Mouse (Mus musculus) kidney, postnatal 0 days (tissue): ENCODE data around the gene Tcea3. TPM values are rescaled to one million over a fixed set of nuclear protein-coding genes. Genes with fewer than 3 reads are reported as not detected.
A peak's percentile ranks its signal among the peaks of the same experiment; 100 is the strongest.

Experiments used
- ATAC-seq: fragments of 200-750 bp; cut with Nextera tagmentation; replicated peaks from 2 replicates; pipeline ENCODE4 v1.8.0; 2017; ENCODE audit warnings: low read depth, moderate number of reproducible peaks, moderate TSS enrichment, moderate library complexity; ENCODE audit not compliant: low FRiP score
- DNase-seq: peaks from one replicate; pipeline ENCODE4 v3.0.0-alpha.2; 2016; ENCODE audit warnings: low spot score
- H3K27ac ChIP-seq: fragments of 300-500 bp; sonication (generic); 2 replicates; pipeline ENCODE4 v1.5.1; 2014; ENCODE audit warnings: mild to moderate bottlenecking
- H3K27me3 ChIP-seq: fragments of 300-500 bp; sonication (generic); 2 replicates; pipeline ENCODE4 v1.6.1; 2014; ENCODE audit warnings: low read length, mixed read lengths; ENCODE audit not compliant: insufficient read depth
- H3K36me3 ChIP-seq: fragments of 300-500 bp; sonication (generic); 2 replicates; pipeline ENCODE4 v1.6.1; 2014; ENCODE audit warnings: low read length, mixed read lengths; ENCODE audit not compliant: insufficient read depth
- H3K4me1 ChIP-seq: fragments of 300-500 bp; sonication (generic); replicated peaks from 2 replicates; pipeline ENCODE4 v1.6.1; 2014; ENCODE audit warnings: antibody characterized with exemption, low read length, mixed read lengths; ENCODE audit not compliant: insufficient read depth
- H3K4me2 ChIP-seq: fragments of 300-500 bp; sonication (generic); 2 replicates; pipeline ENCODE4 v1.6.1; 2014; ENCODE audit warnings: mild to moderate bottlenecking, low read length, moderate library complexity, mixed read lengths
- H3K4me3 ChIP-seq: fragments of 300-500 bp; sonication (generic); replicated peaks from 2 replicates; pipeline ENCODE4 v1.5.1; 2014; ENCODE audit warnings: low read depth, low read length
- H3K9ac ChIP-seq: fragments of 300-500 bp; sonication (generic); 2 replicates; pipeline ENCODE4 v1.6.1; 2014; ENCODE audit warnings: low read depth, low read length
- H3K9me3 ChIP-seq: fragments of 300-500 bp; sonication (generic); replicated peaks from 2 replicates; pipeline ENCODE4 v1.6.1; 2016; ENCODE audit warnings: low read length, inconsistent platforms, mixed read lengths
- CTCF ChIP-seq: IDR thresholded peaks from 2 replicates; pipeline ENCODE4 v1.5.1; 2016; ENCODE audit warnings: antibody characterized with exemption, low read depth, mild to moderate bottlenecking, moderate library complexity
- WGBS: fragments of 180-500 bp; shearing (Covaris S2); extraction: QIAGEN DNeasy Blood & Tissue Kit; methylation state at CpG from one replicate; pipeline ENCODE4 v1.1.7; 2014; 5-methylcytosine and 5-hydroxymethylcytosine counted together
- polyA plus RNA-seq: library from polyadenylated mRNA; unstranded; fragments of >200 nt; fragmentation: Nextera tagmentation; extraction: Ambion mirVana; gene quantifications from 2 replicates; pipeline ENCODE4 v1.2.1, GENCODE M21; 2015

Tcea3 gene
- polyA plus RNA-seq, 1 experiment from 2014 or later: 11.2 TPM

- Histone ChIP-seq H3K4me2 (no peak overlapping the region), H3K27ac (no peak overlapping the region), H3K9ac (no peak overlapping the region), H3K9me3 (no peaks in the 10 kb centered on the region), H3K4me3 (no peak overlapping the region), H3K36me3 (no peaks in the 10 kb centered on the region), H3K27me3 (no peaks in the 10 kb centered on the region), H3K4me1 (peaks cover 20% of the 10 kb centered on the region; the same call in 1 of the 2 replicates)
- ATAC-seq: no peak
- no peak for DNase-seq
- TF ChIP-seq CTCF: no peak
- WGBS: 64% methylated on average over 10 of the region's 10 CpGs
These were observed 30.5 kb upstream of the Tcea3 start for GRCm38 (mm10) chr4:136217063-136217462.

DNA sequence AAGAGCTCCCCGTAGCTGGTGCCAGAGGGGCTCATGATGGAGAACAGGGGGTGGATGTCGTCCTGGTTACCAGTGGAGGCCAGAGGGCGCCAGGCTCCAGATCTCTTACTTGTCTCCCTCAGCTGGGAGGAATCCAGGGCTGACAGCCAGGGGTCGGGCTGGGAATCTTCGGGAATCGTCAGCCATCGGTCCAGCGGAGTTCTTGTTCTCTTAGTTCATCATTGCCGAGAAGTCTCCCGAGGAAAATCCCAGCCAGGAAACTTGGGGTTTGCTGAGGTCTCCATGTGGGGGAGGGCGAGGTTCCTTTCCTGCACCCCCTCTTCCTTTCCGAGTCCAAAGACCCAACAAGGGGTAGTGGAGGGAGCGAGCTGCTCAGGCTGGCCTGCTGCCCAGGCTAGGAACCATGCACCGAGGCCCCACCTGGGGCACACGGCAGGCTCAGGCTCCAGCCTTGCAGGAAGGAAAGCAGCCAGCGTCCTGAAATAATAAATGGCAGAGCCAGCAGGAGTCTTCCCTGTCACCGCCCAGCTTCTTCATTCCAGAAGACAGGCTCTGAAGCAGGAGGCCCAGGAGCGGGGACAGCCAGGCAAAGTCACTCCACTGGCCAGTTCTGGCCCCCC, 28.8 kb upstream of the Tcea3 start:
- Histone ChIP-seq H3K9ac (0 out of 2 replicates have a peak overlapping the region, but pooled peaks have one; percentile 19), H3K4me1 (peaks cover 20% of the 10 kb centered on the region; the same call in 1 of the 2 replicates), H3K4me3 (no peak overlapping the region), H3K9me3 (no peaks in the 10 kb centered on the region), H3K27me3 (no peaks in the 10 kb centered on the region), H3K27ac (peak overlapping the region; percentile 68; the same call in 1 of the 2 replicates), H3K4me2 (peak overlapping the region; percentile 42), H3K36me3 (no peaks in the 10 kb centered on the region)
- 0 out of 2 replicates have a peak, but pooled peaks have one; percentile 29 for ATAC-seq
- 7% methylated on average over 17 of the region's 18 CpGs for WGBS
- DNase-seq: peak; percentile 76
- peak; percentile 52 for TF ChIP-seq CTCF

DNA sequence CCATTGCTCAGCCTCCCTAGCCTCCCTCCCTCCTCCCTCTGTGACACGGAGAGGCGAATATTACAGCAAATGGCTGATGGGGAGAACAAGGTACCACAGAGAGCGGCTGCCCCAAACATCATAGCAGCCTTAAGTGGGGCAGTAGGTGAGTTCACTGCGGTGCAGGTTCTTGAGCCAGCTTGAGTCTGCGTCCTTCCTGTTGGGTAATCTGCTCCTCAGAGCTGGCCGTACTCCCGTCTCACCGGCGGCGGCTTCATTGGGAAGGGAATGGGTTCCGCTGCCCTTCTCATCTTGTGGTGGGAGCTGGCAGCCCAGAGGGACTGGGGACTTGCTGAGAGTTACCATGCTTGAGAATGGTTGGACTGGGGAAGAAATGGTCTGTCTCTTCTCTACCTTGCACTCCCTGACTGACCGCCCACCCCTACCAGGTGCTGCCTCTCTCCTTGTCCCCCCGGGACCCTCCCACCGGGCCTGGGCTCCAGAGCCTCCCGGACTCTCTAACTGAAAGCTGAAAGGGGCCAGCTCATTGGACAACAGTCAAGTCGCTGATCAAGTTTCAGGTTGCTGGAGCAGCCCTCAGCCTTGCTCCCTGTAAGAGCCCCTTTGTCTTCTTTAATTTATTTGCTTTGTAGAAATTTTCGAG, 27.3 kb upstream of the Tcea3 start:
- ATAC-seq (no peak), DNase-seq (peak; percentile 63)
- peaks cover 20% of the 10 kb centered on the region; the same call in 1 of the 2 replicates for H3K4me1 ChIP-seq
- no peak for TF ChIP-seq CTCF
- peak overlapping the region; percentile 45 for H3K4me2 ChIP-seq
- no peak overlapping the region for H3K27ac ChIP-seq
- H3K9me3 ChIP-seq: no peaks in the 10 kb centered on the region
- no peaks in the 10 kb centered on the region for H3K36me3 ChIP-seq
- H3K27me3 ChIP-seq: no peaks in the 10 kb centered on the region
- WGBS: 8% methylated on average over 16 of the region's 17 CpGs
- no peak overlapping the region for H3K9ac ChIP-seq
- H3K4me3 ChIP-seq: no peak overlapping the region

GRCm38 (mm10) chr4:136223549-136224239, 23.8 kb upstream of the Tcea3 start:
- Histone ChIP-seq H3K9me3 (no peaks in the 10 kb centered on the region), H3K4me3 (no peak overlapping the region), H3K4me2 (no peak overlapping the region), H3K36me3 (no peaks in the 10 kb centered on the region), H3K27me3 (no peaks in the 10 kb centered on the region), H3K4me1 (0 out of 2 replicates have a peak, but pooled peaks cover 14% of the 10 kb centered on the region), H3K27ac (no peak overlapping the region), H3K9ac (no peak overlapping the region)
- DNase-seq (no peak), ATAC-seq (no peak)
- 71% methylated on average over 13 of the region's 13 CpGs for WGBS
- TF ChIP-seq CTCF: peak; percentile 9; the same call in 1 of the 2 replicates

GRCm38 (mm10) chr4:136224240-136224559, 23.3 kb upstream of the Tcea3 start:
- no peak overlapping the region for H3K4me3 ChIP-seq
- H3K9me3 ChIP-seq: no peaks in the 10 kb centered on the region
- H3K9ac ChIP-seq: no peak overlapping the region
- 0 out of 2 replicates have a peak, but pooled peaks cover 9% of the 10 kb centered on the region for H3K4me1 ChIP-seq
- no peaks in the 10 kb centered on the region for H3K27me3 ChIP-seq
- TF ChIP-seq CTCF: no peak
- no peaks in the 10 kb centered on the region for H3K36me3 ChIP-seq
- no peak overlapping the region for H3K4me2 ChIP-seq
- DNase-seq (no peak), ATAC-seq (no peak)
- WGBS: 62% methylated on average over 5 of the region's 5 CpGs
- H3K27ac ChIP-seq: no peak overlapping the region

DNA sequence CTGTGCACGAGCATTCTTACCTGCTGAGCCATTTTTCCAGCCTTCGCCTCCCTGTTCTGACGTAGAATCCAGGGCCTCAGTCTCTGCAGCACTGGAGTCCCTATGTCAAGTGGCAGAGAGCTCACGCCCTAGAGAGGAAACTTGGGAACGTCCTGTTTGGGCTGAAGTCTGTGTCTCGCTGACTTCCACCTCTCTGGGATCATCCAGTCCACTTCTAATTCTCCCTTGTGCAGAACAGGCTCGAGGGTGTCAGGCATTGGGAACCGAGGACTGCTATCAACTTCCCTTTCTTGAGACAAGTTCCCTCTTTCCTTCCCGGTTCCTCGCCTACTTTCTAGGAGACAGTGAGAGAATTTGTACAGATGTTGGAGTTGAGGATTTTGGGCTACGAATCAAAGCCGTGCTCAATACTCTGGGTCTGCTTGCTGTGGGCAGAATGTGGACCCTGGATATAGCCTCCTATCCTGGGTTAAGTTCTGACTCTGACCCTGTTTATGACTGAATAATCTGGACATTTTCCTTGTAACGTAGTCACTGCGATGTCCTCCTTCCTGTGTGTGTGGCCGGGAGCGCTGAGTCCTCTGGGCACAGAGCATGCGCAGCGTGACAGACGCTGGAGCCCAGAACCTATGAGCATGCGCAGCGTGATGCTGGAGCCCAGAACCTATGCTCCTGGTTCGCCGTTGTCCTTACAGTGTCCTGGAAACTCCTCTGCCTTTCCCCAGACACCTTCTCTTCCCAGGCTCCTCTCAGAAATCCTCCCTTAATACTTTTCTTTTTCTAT, 22.7 kb upstream of the Tcea3 start:
- Histone ChIP-seq H3K4me1 (0 out of 2 replicates have a peak, but pooled peaks cover 6% of the 10 kb centered on the region), H3K4me3 (no peak overlapping the region), H3K36me3 (no peaks in the 10 kb centered on the region), H3K27ac (no peak overlapping the region), H3K4me2 (no peak overlapping the region), H3K9me3 (no peaks in the 10 kb centered on the region), H3K27me3 (no peaks in the 10 kb centered on the region), H3K9ac (no peak overlapping the region)
- WGBS: 81% methylated on average over 23 of the region's 23 CpGs
- DNase-seq (no peak), ATAC-seq (no peak)
- no peak for TF ChIP-seq CTCF
